In genomic region chr11:55608524-55608920, GRCm38 (mm10) we compare ENCODE assay signal across 11 mouse cellular contexts. TPM values are rescaled to one million over a fixed set of nuclear protein-coding genes. Genes with fewer than 3 reads are reported as not detected.
DNase-seq lines count a peak whose midpoint lies in the region; ATAC-seq and TF ChIP-seq lines count a peak whose summit lies in the region.
"Had no signal": no experiment of that assay in that cellular context is flagged by ENCODE, and none has a peak within 500 bp of the region (broad histone marks: within the 10 kb centered on the region; RNA-seq: fewer than 3 reads in every experiment).

No protein-coding gene starts in this region.

- intact Hi-C loops in left cerebral cortex, postnatal 4 days (cut with DNase I): no loop called here

- H3K4me3 ChIP-seq in forebrain, embryonic 12.5 days (replicated peaks): peak overlapping the region; percentile 36
- H3K4me3 ChIP-seq in midbrain, embryonic 11.5 days (ENCODE audit: low read depth, low read length): peak overlapping the region; percentile 30
- no peak overlapping the region for H3K4me3 ChIP-seq in intestine, postnatal 0 days (ENCODE audit: low read depth, low read length)
- H3K4me3 ChIP-seq: embryonic facial prominence, embryonic 15.5 days had no signal

- WGBS in forebrain, embryonic 12.5 days: 2% methylated on average over 12 of the region's 12 CpGs
- WGBS in midbrain, embryonic 11.5 days: 3% methylated on average over 12 of the region's 12 CpGs
- 8% methylated on average over 12 of the region's 12 CpGs for WGBS in intestine, postnatal 0 days

- no peak for TF ChIP-seq CTCF in intestine, postnatal 0 days (IDR thresholded peaks at IDR 0.05; ENCODE audit: low read depth)

- H3K9me3 ChIP-seq in forebrain, embryonic 12.5 days: no peaks in the 10 kb centered on the region
- no peaks in the 10 kb centered on the region for H3K9me3 ChIP-seq in midbrain, embryonic 11.5 days (ENCODE audit: control insufficient read depth, low read length)
- no peaks in the 10 kb centered on the region for H3K9me3 ChIP-seq in intestine, postnatal 0 days (ENCODE audit: control insufficient read depth)
- H3K9me3 ChIP-seq: embryonic facial prominence, embryonic 15.5 days had no signal

- H3K9ac ChIP-seq in forebrain, embryonic 12.5 days: no peak overlapping the region
- no peak overlapping the region for H3K9ac ChIP-seq in midbrain, embryonic 11.5 days (ENCODE audit: low read length)
- H3K9ac ChIP-seq in intestine, postnatal 0 days (ENCODE audit: low read depth, low read length): no peak overlapping the region
- H3K9ac ChIP-seq: embryonic facial prominence, embryonic 15.5 days had no signal

- H3K36me3 ChIP-seq in forebrain, embryonic 12.5 days (replicated peaks): no peaks in the 10 kb centered on the region
- H3K36me3 ChIP-seq in midbrain, embryonic 11.5 days (ENCODE audit: control insufficient read depth, insufficient read depth, low read length): no peaks in the 10 kb centered on the region
- H3K36me3 ChIP-seq in intestine, postnatal 0 days (ENCODE audit: control insufficient read depth, insufficient read depth): no peaks in the 10 kb centered on the region
- H3K36me3 ChIP-seq: embryonic facial prominence, embryonic 15.5 days had no signal

- H3K4me2 ChIP-seq in forebrain, embryonic 12.5 days: peak overlapping the region; percentile 57
- peak overlapping the region; percentile 45 for H3K4me2 ChIP-seq in midbrain, embryonic 11.5 days
- H3K4me2 ChIP-seq in intestine, postnatal 0 days (replicated peaks; ENCODE audit: low read depth): no peak overlapping the region
- H3K4me2 ChIP-seq: embryonic facial prominence, embryonic 15.5 days had no signal

- no peak overlapping the region for H3K27ac ChIP-seq in forebrain, embryonic 12.5 days
- H3K27ac ChIP-seq in midbrain, embryonic 11.5 days (ENCODE audit: low read depth, low read length): no peak overlapping the region
- no peak overlapping the region for H3K27ac ChIP-seq in intestine, postnatal 0 days (ENCODE audit: low read depth, low read length)
- H3K27ac ChIP-seq: embryonic facial prominence, embryonic 15.5 days had no signal

- DNase-seq in left cerebral cortex, postnatal 4 days: peak; percentile 36
- no peak for DNase-seq in left cerebral cortex, adult 11 months (ENCODE audit: low spot score)
- peak; percentile 90 for DNase-seq in midbrain, embryonic 11.5 days (ENCODE audit: low spot score, missing footprints)
- DNase-seq in right cerebral cortex, postnatal 4 days: peak; percentile 8
- no peak for DNase-seq in lung, postnatal 10 days
- DNase-seq in left cerebral cortex, adult 8-10 months (ENCODE audit: low spot score in 2 of 2): no peak
- DNase-seq: adrenal gland, postnatal 10 days had no signal

- ATAC-seq in forebrain, embryonic 12.5 days (ENCODE audit: low FRiP score): no peak
- ATAC-seq in midbrain, embryonic 11.5 days (ENCODE audit: low FRiP score): peak; percentile 63; the same call in 1 of the 2 replicates
- ATAC-seq in intestine, postnatal 0 days: no peak

- H3K27me3 ChIP-seq in forebrain, embryonic 12.5 days: peaks cover 67% of the 10 kb centered on the region
- peaks cover 34% of the 10 kb centered on the region for H3K27me3 ChIP-seq in midbrain, embryonic 11.5 days (ENCODE audit: control insufficient read depth, insufficient read depth, low read length)
- H3K27me3 ChIP-seq in intestine, postnatal 0 days (replicated peaks; ENCODE audit: control insufficient read depth, insufficient read depth, low read length): peaks cover 19% of the 10 kb centered on the region

- peaks cover 5% of the 10 kb centered on the region; the same call in 1 of the 2 replicates for H3K4me1 ChIP-seq in forebrain, embryonic 12.5 days
- H3K4me1 ChIP-seq in midbrain, embryonic 11.5 days (ENCODE audit: control insufficient read depth, insufficient read depth, low read length): no peaks in the 10 kb centered on the region; the same call in 1 of the 2 replicates
- no peaks in the 10 kb centered on the region for H3K4me1 ChIP-seq in intestine, postnatal 0 days (replicated peaks; ENCODE audit: control insufficient read depth, insufficient read depth, low read length)
- H3K4me1 ChIP-seq: embryonic facial prominence, embryonic 15.5 days had no signal

RNA-seq across cellular contexts. Expression of gene Glra1, which starts 0.5 kb away (rescaled TPM):
- under 1 TPM in 1 of 2 experiments, not detected in 1; 0.48 TPM for total RNA-seq in left cerebral cortex, postnatal 4 days (2021)
- not detected in 2 replicates for polyA plus RNA-seq in forebrain, embryonic 12.5 days (2016; fragmentation: Nextera tagmentation; extraction: Ambion mirVana)
- polyA plus RNA-seq in midbrain, embryonic 11.5 days (2014; fragmentation: Nextera tagmentation; extraction: Ambion mirVana): 0.07 TPM in 1 of 2 replicates, not detected in the other
- not detected in 2 replicates for polyA plus RNA-seq in intestine, postnatal 0 days (2015; fragmentation: Nextera tagmentation; extraction: Ambion mirVana)
- total RNA-seq in left cerebral cortex, adult 8-10 months (2022): 1 to 10 TPM; 1.9 to 3.5 (median 2.1) TPM
- total RNA-seq: adrenal gland, postnatal 10 days had no signal
- polyA plus RNA-seq: embryonic facial prominence, embryonic 15.5 days; lung, postnatal 0 days had no signal

Comparison
In these comparisons a context has a peak if more than half of its experiments do, and no peak if none do; other contexts are left out.
1. DNase-seq: peak in left cerebral cortex, postnatal 4 days (single experiment), midbrain, embryonic 11.5 days (single experiment) and right cerebral cortex, postnatal 4 days (single experiment); none in left cerebral cortex, adult 11 months (single experiment), lung, postnatal 10 days (single experiment) and left cerebral cortex, adult 8-10 months (0 of 2).